Mouse (Mus musculus) CH12.LX (cell line): ENCODE measurements around the gene Parp9.

ENCODE experiments used
- CHD2 ChIP-seq: IDR thresholded peaks from 2 replicates; pipeline ENCODE4 v1.6.1; 2011; ENCODE audit warnings: low read length, improper control_type of control experiment
- CTCF ChIP-seq, 2 experiments: IDR thresholded peaks in 1 of 2; conservative IDR thresholded peaks in 1 of 2; 2 replicates each; pipeline ENCODE4 v1.5.1; 2011 to 2012; ENCODE audit warnings: low read depth in 2 of 2, low read length in 2 of 2, improper control_type of control experiment in 1 of 2, inconsistent platforms in 1 of 2, mild to moderate bottlenecking in 1 of 2, moderate library complexity in 1 of 2
- GABPA ChIP-seq: IDR thresholded peaks from 2 replicates; pipeline ENCODE4 v1.6.1; 2012; ENCODE audit warnings: low read depth, low read length, improper control_type of control experiment, inconsistent platforms; ENCODE audit not compliant: insufficient replicate concordance
- MEF2A ChIP-seq: IDR thresholded peaks from 2 replicates; pipeline ENCODE4 v1.6.1; 2014; ENCODE audit warnings: low read depth, mild to moderate bottlenecking, inconsistent platforms, low read length, improper control_type of control experiment, borderline replicate concordance
- SIN3A ChIP-seq: IDR thresholded peaks from 2 replicates; pipeline ENCODE4 v1.6.1; 2012; ENCODE audit warnings: low read length, improper control_type of control experiment, inconsistent platforms

DNA sequence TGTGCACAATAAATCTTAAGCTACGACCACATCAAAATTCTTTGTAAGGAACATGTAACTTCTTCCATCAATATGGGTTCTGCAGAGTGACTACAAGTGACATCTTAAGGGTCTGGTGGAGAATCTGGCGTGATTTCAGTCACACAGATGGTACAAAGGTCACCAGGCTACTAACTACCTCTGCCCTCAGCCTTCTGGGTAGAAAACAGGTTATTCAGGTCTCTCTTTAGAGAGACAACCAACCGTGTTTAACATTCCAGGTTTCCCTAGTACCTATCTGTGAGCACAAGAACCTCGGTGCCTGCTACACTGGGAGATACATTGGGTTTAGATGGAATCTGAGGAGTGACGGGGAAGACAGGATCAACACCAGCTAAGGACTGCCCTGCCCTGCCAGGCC lies 24.0 kb upstream of the Parp9 start:
- TF ChIP-seq SIN3A, result no peak
- no peak for TF ChIP-seq CTCF (conservative IDR thresholded peaks at IDR 0.05 in 1 of 2, IDR thresholded peaks at IDR 0.05 in 1 of 2; ENCODE audit: low read depth in 2 of 2, low read length in 2 of 2)
- TF ChIP-seq MEF2A, result no peak
- no peak for TF ChIP-seq GABPA
- TF ChIP-seq CHD2, result no peak
